Mouse (Mus musculus): ENCODE results near the gene Tbata. TPM values are rescaled to one million over a fixed set of nuclear protein-coding genes. Genes with fewer than 3 reads are reported as not detected.

The Tbata gene
- total RNA-seq, 2 experiments from 2014 or later = not detected

GRCm38 (mm10) chr10:61208114-61208684 is 36.4 kb downstream of the Tbata start:
- no peak for DNase-seq (ENCODE audit: low spot score)

DNA sequence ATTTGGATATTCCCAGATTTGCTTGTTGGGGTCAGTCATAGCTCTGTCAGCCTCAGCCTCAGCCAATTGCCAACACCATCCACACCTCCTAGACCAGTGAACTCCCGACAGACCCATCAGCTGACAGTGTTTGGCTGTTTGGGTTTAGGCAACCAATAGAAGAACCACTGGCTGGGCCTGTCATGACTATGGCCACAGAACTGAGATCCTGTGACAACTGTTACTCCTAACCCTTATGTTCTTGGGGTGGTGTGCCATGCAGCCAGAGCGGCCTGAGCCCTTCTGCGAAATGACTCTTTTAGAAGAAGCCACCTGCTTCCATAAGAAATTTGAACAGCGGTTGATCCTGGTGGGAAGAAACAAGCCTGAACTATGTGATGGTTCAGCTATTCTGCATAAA is 39.4 kb downstream of the Tbata start:
- DNase-seq (ENCODE audit: low spot score) = no peak

DNA sequence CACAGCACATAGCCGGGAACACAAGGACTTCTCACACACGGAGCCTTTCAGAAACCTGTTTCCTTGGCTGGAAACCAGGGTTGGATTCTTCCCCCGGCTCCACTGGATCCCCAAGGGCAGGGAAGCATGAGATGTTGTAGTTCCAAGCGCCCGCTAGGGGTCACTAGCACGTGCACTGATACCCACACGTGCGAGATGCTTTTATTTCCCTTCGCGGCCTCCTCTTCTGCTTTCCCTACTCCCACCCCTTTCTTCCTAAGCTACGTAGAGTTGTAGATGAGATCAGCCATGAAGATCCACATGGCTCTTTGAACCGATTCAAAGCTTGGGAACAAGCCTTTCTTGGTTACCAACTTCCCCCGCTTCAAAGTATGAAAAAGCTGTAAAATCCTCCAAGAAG is 40.0 kb downstream of the Tbata start:
- DNase-seq (ENCODE audit: low spot score) = peak; percentile 62

DNA sequence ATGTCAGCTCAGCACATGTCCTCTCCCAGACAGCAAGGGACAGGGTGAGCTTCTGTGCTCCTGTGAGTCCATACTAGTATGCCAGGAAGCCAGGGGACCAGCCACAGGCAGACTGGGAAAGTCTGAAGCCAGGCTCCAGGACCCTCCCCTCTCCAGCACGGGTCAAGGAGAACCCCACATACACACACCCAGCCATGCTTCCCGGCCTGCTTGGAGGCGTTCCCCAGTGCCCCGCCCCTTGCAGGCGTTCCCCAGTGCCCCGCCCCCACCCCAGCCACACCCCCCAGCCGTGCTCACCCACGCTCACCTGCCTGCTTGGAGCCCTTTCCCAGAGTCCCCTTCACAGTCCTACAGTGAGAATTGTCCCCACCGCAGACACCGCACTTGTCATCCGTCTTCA is 41.1 kb downstream of the Tbata start:
- DNase-seq (ENCODE audit: low spot score) = no peak

DNA sequence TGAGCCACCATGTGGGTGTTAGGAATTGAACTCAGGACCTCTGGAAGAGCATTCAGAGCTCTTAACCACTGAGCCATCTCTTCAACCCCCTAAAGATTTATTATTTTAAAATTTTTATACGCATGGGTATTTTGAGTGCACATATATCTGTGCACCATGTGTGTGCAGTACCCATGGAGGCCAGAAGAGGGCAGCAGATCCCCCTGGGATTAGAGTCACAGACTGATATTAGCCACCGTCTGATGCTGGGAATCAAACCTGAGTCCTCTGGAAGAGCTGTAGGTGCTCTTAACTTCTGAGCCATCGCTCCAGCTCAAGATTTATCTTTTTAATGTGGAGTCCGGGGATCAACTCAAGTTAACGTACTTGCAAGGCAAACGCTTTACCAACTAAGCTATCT is 43.9 kb downstream of the Tbata start:
- DNase-seq (ENCODE audit: low spot score) = no peak

DNA sequence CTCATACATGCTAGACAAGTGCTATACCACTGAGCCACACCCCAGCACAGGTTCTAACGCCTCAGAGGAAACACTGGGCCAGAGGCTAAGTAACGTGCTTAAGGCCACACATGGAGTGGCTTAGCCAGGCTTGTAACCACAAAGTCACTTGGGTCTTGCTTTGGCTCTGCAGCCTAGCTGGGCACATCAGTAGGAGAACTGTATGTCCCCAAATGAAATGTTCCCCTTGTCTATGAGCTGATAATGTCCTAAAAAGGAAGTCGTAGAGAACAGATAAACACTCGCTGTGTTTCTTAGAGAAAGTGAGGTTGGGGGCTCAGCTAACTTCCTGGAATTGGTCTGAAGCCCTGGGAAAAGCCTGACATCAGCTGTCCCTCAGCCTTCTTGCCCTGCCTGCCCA is 44.4 kb downstream of the Tbata start:
- DNase-seq (ENCODE audit: low spot score) = no peak

GRCm38 (mm10) chr10:61219318-61219717 is 47.6 kb downstream of the Tbata start:
- DNase-seq (ENCODE audit: low spot score) = no peak

GRCm38 (mm10) chr10:61225694-61226093 is 53.9 kb downstream of the Tbata start:
- no peak for DNase-seq (ENCODE audit: low spot score)

DNA sequence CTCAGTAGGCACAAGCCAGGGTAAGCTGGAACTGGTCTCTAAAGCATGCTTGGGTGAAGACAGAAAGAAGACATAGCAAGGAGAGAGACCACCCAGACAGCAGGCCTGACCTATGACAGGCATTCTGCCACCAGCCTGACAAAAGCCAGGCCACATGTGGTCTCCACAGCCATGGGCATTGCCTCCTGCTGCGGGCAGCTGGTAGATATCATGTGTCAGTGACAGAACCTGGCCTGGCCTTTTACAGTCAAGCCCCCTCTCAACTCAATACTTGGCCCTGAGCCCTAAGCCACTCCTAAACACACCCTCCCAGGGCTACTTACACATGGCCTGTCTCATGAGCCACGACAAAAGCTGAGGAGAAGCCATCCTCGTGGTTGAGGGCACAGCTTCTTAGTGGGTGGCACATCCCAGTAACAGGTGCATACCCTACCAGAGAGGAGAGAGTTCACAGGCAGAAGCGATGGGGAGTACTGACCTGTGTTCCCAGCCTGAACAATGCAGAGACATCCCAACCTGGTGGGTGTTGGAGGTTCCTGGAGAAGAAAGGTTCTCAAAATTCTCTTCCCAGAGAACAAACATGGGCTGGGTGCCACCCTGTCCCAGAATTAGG is 55.1 kb downstream of the Tbata start:
- DNase-seq (ENCODE audit: low spot score) = no peak

- DNase-seq (ENCODE audit: low spot score) = no peak
These were observed 60.0 kb downstream of the Tbata start for GRCm38 (mm10) chr10:61231756-61232155.

DNA sequence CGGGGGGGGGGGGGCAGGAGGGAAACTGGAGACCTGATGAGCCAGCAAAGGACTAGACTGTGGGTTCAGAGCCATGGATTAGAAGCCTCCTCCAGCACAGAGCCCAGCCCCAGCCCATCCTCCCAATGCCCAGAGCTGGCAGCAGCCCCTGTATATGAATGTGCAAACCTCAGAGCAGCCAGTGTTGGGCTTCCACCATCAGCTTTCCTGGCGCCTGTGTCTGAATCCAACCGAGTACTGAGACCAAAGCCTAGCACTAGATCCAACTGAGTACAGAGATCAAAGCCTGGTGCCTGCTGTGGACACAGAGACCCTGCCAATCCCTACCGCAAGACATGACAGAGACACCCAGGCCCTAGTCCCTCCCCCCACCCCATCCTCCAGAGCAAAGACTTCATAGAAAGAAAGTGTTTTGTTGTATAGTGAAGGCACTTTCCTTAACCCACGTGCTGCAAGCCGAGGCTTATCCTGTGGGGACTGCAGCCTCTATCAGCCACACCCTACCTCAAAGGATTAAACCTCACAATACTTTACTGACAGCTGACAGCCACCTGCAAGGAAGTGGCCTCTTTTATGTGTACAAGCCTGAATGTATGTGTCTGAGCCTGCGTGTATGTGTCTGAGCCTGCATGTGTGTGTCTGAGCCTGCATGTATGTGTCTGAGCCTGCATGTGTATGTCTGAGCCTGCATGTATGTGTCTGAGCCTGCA is 61.3 kb downstream of the Tbata start:
- peak; percentile 25 for DNase-seq (ENCODE audit: low spot score)

GRCm38 (mm10) chr10:61234319-61234718 is 62.6 kb downstream of the Tbata start:
- DNase-seq (ENCODE audit: low spot score) = no peak

- no peak for DNase-seq (ENCODE audit: low spot score)
These were observed 64.0 kb downstream of the Tbata start for GRCm38 (mm10) chr10:61235677-61236267.

DNA sequence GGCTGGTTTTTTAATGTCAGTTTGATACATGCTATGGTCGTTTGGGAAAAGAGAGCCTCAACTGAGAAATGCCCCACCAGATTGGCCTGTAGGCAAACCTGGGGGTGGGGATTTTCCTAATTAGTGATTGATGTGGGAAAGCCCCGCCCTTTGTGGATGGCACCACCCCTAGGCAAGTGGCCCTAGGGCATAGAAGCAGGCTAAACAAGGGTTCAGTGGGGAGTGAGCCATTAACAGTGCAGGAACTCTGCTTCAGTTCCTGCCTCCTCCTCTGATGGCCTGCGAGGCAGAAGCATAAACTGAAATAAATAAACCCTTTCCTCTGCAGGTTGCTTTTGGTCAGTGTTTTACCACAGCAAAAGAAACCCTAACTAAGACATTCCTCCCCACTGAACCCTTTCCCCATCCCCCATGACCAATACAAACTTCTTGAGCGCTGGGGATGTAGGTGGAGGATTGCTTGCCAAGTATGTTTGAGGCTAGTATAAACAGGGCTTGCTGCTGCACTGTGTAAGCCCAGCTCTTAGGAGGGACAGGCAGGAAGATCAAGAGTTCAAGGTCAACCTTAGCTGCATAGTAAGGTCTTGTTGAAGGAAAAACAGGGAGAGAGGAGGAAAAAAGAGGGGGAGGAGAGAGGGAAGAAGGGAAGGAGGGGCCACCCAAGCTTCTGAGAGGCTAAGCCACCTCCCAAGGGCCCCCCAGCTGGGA is 65.1 kb downstream of the Tbata start:
- DNase-seq (ENCODE audit: low spot score) = no peak

DNA sequence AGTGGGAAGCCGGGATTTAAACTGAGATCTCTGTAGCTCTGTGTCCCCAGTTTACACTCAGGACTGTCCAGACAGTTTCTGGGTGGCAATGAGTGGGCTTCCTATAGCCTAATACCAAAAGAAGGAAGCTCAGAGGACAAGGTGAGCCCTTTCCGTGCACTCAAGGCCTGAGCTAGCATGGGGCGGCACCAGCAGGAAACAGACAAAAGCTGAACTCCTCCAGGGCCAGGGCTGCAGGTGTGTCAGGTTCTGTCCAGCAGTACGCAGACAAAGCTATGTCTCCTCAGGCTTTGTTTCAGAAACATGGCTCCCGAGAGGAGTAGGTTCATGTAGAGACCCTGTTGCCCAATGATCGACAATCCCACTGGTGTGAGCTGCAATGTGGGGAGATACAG is 65.6 kb downstream of the Tbata start:
- no peak for DNase-seq (ENCODE audit: low spot score)

Small RNA genes within 50 kb of the gene (microRNA-seq; reads per million reads assigned to microRNA genes)
- not detected for gene Gm44308

Other genes starting within 250 kb of the Tbata start
- 1 to 10 TPM in 1 of 2 experiments, under 1 TPM in 1; 0.50 to 1.2 TPM for gene Pcbd1, start 82.6 kb upstream of the Tbata start, total RNA-seq (2021)
- gene Sgpl1, start 24.3 kb upstream of the Tbata start, total RNA-seq (2021) = 1 to 10 TPM; 5.8 to 6.1 TPM
- 1 to 10 TPM in 1 of 2 experiments, under 1 TPM in 1; 0.88 to 1.2 TPM for gene Adamts14, start 101.5 kb downstream of the Tbata start, total RNA-seq (2021)
- not detected for gene Prf1, start 125.9 kb downstream of the Tbata start, total RNA-seq (2021)
- 1 to 10 TPM; 5.1 to 6.3 TPM for gene Pald1, start 211.6 kb downstream of the Tbata start, total RNA-seq (2021)
- under 1 TPM; 0.09 to 0.11 TPM for gene Nodal, start 246.0 kb downstream of the Tbata start, total RNA-seq (2021)

Data from gastrocnemius, adult 18-20 months (tissue).